Mouse (Mus musculus) subcutaneous adipose tissue, adult 2 months (tissue): ENCODE results near the gene Cog1. TPM values are rescaled to one million over a fixed set of nuclear protein-coding genes. Genes with fewer than 3 reads are reported as not detected.

Source experiments
- polyA plus RNA-seq: library from polyadenylated mRNA; depleted of rRNA; stranded (reverse); fragments of >200 nt; gene quantifications from 2 replicates; pipeline ENCODE4 v1.2.3, GENCODE M21; 2012; ENCODE audit warnings: low replicate concordance; rRNA removed

Cog1 gene
- 41.6 and 58.2 TPM in 2 replicates for polyA plus RNA-seq

DNA sequence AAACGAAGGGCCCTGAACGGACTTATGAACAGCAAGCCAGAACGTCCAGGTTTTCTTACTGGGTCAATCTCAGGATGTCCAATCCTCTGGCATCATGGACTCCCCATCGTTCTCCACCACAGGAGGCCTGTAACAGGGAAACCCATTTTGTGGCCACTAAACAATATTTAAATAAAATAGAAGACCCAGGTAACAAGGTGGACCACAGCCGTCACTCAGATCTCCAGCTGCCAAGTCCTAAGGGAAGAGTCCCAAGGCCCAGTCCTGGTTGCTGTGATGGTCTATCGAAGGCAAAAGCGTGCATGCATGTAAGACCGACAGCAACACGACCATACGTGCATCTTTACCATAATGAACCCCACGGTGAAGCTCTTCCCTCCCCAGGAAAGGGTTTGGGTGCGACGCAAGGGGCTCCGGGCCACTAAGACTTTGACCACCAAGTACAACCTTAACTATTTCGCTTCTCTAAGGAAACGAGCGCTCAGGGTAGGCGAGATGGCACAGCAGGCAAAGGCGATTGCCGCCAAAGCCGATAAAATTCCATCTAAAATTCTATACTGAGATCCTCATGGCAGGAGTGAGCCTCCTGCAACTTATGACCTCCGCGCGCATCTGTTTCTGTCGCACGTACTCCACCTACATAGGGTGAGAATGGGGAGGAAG, at the start of gene Cog1:
Gene Cog1 (plus strand): TSS at position 480 of the 663 bp plus-strand sequence.

GRCm38 (mm10) chr11:113618672-113619419, 30.1 kb upstream of the Cog1 start, which contains the start of gene Sstr2:
TSS of gene Sstr2 (plus strand) at chr11:113619342.

GRCm38 (mm10) chr11:113649353-113650210, 613 bp downstream of the Cog1 start, which contains the start of gene Slc39a11:
TSS of gene Slc39a11 (minus strand) at chr11:113650079.

DNA sequence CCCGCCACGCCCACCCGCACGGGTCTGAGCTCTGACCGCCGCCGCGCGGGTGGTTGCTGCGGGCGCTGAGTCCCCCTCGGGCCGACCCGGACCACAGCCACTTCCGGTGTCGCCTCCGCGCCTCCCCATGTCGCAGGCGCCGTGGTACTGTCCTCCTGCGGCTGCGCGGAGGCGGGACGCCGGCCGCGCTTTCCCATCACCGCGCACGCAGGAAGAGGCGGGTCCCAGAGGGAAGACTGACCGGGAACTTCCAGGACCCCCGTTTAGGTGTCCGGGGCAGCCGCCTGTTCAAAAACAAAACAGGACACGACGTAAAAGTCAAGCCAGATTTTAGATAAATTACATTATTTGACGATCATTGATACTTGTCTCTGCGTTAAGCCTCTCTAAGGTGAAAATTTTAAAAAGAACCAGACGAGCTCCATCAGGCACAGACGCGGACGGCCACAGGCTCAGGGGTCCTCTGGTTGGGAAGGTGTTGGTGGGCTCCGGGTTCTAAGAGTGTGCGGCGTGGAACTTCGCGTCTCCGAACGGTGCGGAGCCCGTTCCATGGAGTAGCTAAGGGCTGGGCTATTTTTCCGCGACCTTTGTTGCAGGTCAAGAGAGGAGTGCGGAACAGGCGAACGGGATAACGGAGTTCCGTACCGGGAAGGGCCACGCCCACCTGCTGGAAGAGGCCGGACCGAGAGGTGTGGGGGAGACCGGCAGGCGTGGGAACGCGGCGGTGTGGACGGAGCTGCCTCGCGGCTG, 35.2 kb downstream of the Cog1 start, which contains the start of the genes Fam104a and D11Wsu47e:
Gene Fam104a (minus strand): TSS at position 199 of the 750 bp plus-strand sequence.
Gene D11Wsu47e (plus strand): TSS at position 456 of the 750 bp plus-strand sequence.

GRCm38 (mm10) chr11:113709731-113710256, 60.8 kb downstream of the Cog1 start, which contains the start of gene Cpsf4l:
TSS of gene Cpsf4l (minus strand) at chr11:113710017.

Other genes starting within 250 kb of the Cog1 start
- gene Sstr2, start 29.8 kb upstream of the Cog1 start, polyA plus RNA-seq: 0.07 TPM in 1 of 2 replicates, not detected in the other
- 17.7 and 32.5 TPM in 2 replicates for gene Slc39a11, start 910 bp downstream of the Cog1 start, polyA plus RNA-seq
- gene Fam104a, start 35.0 kb downstream of the Cog1 start, polyA plus RNA-seq: 19.1 and 27.1 TPM in 2 replicates
- gene D11Wsu47e, start 35.2 kb downstream of the Cog1 start, polyA plus RNA-seq: 8.4 and 14.5 TPM in 2 replicates
- 0.49 and 1.5 TPM in 2 replicates for gene Cpsf4l, start 60.8 kb downstream of the Cog1 start, polyA plus RNA-seq
- gene Cdc42ep4, start 102.7 kb downstream of the Cog1 start, polyA plus RNA-seq: 69.3 and 87.7 TPM in 2 replicates